Comparison of ENCODE assay signal across 9 mouse cellular contexts in genomic region chr7:29489851-29490250, GRCm38 (mm10). TPM values are rescaled to one million over a fixed set of nuclear protein-coding genes. Genes with fewer than 3 reads are reported as not detected.
DNase-seq lines count a peak whose midpoint lies in the region; ATAC-seq and TF ChIP-seq lines count a peak whose summit lies in the region.
"Had no signal": no experiment of that assay in that cellular context is flagged by ENCODE, and none has a peak within 500 bp of the region (broad histone marks: within the 10 kb centered on the region; RNA-seq: fewer than 3 reads in every experiment).

No protein-coding gene starts in this region.

- H3K27me3 ChIP-seq in lung, embryonic 15.5 days = no peaks in the 10 kb centered on the region
- no peaks in the 10 kb centered on the region for H3K27me3 ChIP-seq in embryonic facial prominence, embryonic 11.5 days (ENCODE audit: control insufficient read depth, insufficient read depth, low read length)
- H3K27me3 ChIP-seq in liver, postnatal 0 days (ENCODE audit: insufficient read depth, low read length) = no peaks in the 10 kb centered on the region

- no peaks in the 10 kb centered on the region for H3K36me3 ChIP-seq in lung, embryonic 15.5 days
- H3K36me3 ChIP-seq in embryonic facial prominence, embryonic 11.5 days (replicated peaks; ENCODE audit: control insufficient read depth, insufficient read depth, low read depth, low read length) = no peaks in the 10 kb centered on the region
- H3K36me3 ChIP-seq in liver, postnatal 0 days (replicated peaks; ENCODE audit: insufficient read depth, low read length) = 0 out of 2 replicates have a peak, but pooled peaks cover 3% of the 10 kb centered on the region

- no peaks in the 10 kb centered on the region for H3K9me3 ChIP-seq in lung, embryonic 15.5 days
- H3K9me3 ChIP-seq in embryonic facial prominence, embryonic 11.5 days (replicated peaks; ENCODE audit: control insufficient read depth, low read length) = no peaks in the 10 kb centered on the region
- no peaks in the 10 kb centered on the region for H3K9me3 ChIP-seq in liver, postnatal 0 days (ENCODE audit: low read length)

- peak overlapping the region; percentile 55 for H3K27ac ChIP-seq in lung, embryonic 15.5 days
- no peak overlapping the region for H3K27ac ChIP-seq in embryonic facial prominence, embryonic 11.5 days (replicated peaks; ENCODE audit: low read depth, low read length)
- no peak overlapping the region for H3K27ac ChIP-seq in liver, postnatal 0 days (ENCODE audit: low read depth)

- H3K4me1 ChIP-seq in lung, embryonic 15.5 days = peaks cover 29% of the 10 kb centered on the region
- no peaks in the 10 kb centered on the region for H3K4me1 ChIP-seq in embryonic facial prominence, embryonic 11.5 days (ENCODE audit: control insufficient read depth, insufficient read depth, low read length)
- H3K4me1 ChIP-seq in liver, postnatal 0 days (ENCODE audit: insufficient read depth) = peaks cover 4% of the 10 kb centered on the region

- no peak for TF ChIP-seq CTCF in liver, postnatal 0 days (IDR thresholded peaks at IDR 0.05; ENCODE audit: low read depth)

- no peak for TF ChIP-seq EP300 in liver, postnatal 0 days (IDR thresholded peaks at IDR 0.05; ENCODE audit: low read depth)

- no peak for ATAC-seq in lung, embryonic 15.5 days (ENCODE audit: borderline replicate concordance, extremely low read depth, low FRiP score, low TSS enrichment)
- ATAC-seq in embryonic facial prominence, embryonic 11.5 days (replicated peaks; ENCODE audit: insufficient number of reproducible peaks, low FRiP score, low TSS enrichment, low read depth) = no peak
- ATAC-seq in liver, postnatal 0 days = no peak

- H3K9ac ChIP-seq in lung, embryonic 15.5 days = no peak overlapping the region
- no peak overlapping the region for H3K9ac ChIP-seq in embryonic facial prominence, embryonic 11.5 days (replicated peaks; ENCODE audit: low read length)
- H3K9ac ChIP-seq in liver, postnatal 0 days (replicated peaks) = no peak overlapping the region

- H3K4me3 ChIP-seq in lung, embryonic 15.5 days = no peak overlapping the region
- no peak overlapping the region for H3K4me3 ChIP-seq in embryonic facial prominence, embryonic 11.5 days (ENCODE audit: low read depth, low read length)
- no peak overlapping the region for H3K4me3 ChIP-seq in liver, postnatal 0 days (ENCODE audit: low read depth, low read length)

- DNase-seq in lung, postnatal 25 days (ENCODE audit: low spot score) = no peak
- DNase-seq in ZHBTc4 (ENCODE audit: low read depth, low spot score) = peak; percentile 52
- peak; percentile 44 for DNase-seq in embryonic facial prominence, embryonic 11.5 days (ENCODE audit: low spot score)
- DNase-seq in retina, embryonic 14.5 days (ENCODE audit: low spot score) = peak; percentile 78
- no peak for DNase-seq in left cerebral cortex, adult 11 months (ENCODE audit: low spot score)
- no peak for DNase-seq in liver, postnatal 0 days
- DNase-seq in spleen, postnatal 4 days (ENCODE audit: low spot score in 2 of 2) = no peak
- DNase-seq: lung, postnatal 10 days had no signal

- H3K4me2 ChIP-seq in lung, embryonic 15.5 days = no peak overlapping the region
- no peak overlapping the region for H3K4me2 ChIP-seq in embryonic facial prominence, embryonic 11.5 days (ENCODE audit: low read depth, low read length)
- H3K4me2 ChIP-seq in liver, postnatal 0 days (ENCODE audit: low read depth, low read length) = no peak overlapping the region

- WGBS in lung, embryonic 15.5 days = 34% methylated on average over 7 of the region's 7 CpGs
- 25% methylated on average over 7 of the region's 7 CpGs for WGBS in embryonic facial prominence, embryonic 11.5 days
- 64% methylated on average over 7 of the region's 7 CpGs for WGBS in liver, postnatal 0 days (ENCODE audit: insufficient replicate concordance)

RNA-seq across cellular contexts. Expression of gene Sipa1l3, which starts 28.6 kb away (rescaled TPM):
- polyA plus RNA-seq in lung, embryonic 15.5 days (2015; fragmentation: Nextera tagmentation; extraction: Ambion mirVana) = 24.1 and 25.1 TPM in 2 replicates
- 4.5 and 6.8 TPM in 2 replicates for polyA plus RNA-seq in embryonic facial prominence, embryonic 11.5 days (2014; fragmentation: Nextera tagmentation; extraction: Ambion mirVana)
- polyA plus RNA-seq in liver, postnatal 0 days (2015; fragmentation: Nextera tagmentation; extraction: Ambion mirVana) = 1.6 and 1.7 TPM in 2 replicates

Comparison
In these comparisons a context has a peak if more than half of its experiments do, and no peak if none do; other contexts are left out.
1. DNase-seq: peak in ZHBTc4 (single experiment), embryonic facial prominence, embryonic 11.5 days (single experiment) and retina, embryonic 14.5 days (single experiment); none in lung, postnatal 25 days (single experiment), left cerebral cortex, adult 11 months (single experiment), liver, postnatal 0 days (single experiment) and spleen, postnatal 4 days (0 of 2).